Mouse (Mus musculus) urinary bladder, adult 2 months (tissue): Measurements from ENCODE around the gene Suz12. TPM values are rescaled to one million over a fixed set of nuclear protein-coding genes. Genes with fewer than 3 reads are reported as not detected.
"Not testable (repeated sequence)": the region's sequence is repeated elsewhere in the genome, so short reads cannot be mapped to it uniquely, and the experiment has no call there.

ENCODE experiments used
- DNase-seq: peaks from one replicate; pipeline ENCODE4 v3.0.0; 2022; ENCODE audit warnings: low spot score
- polyA plus RNA-seq: library from polyadenylated mRNA; depleted of rRNA; stranded (reverse); fragments of >200 nt; gene quantifications from 2 replicates; pipeline ENCODE4 v1.2.3, GENCODE M21; 2012; rRNA removed

Suz12 gene
- 18.9 and 19.6 TPM in 2 replicates for polyA plus RNA-seq

DNA sequence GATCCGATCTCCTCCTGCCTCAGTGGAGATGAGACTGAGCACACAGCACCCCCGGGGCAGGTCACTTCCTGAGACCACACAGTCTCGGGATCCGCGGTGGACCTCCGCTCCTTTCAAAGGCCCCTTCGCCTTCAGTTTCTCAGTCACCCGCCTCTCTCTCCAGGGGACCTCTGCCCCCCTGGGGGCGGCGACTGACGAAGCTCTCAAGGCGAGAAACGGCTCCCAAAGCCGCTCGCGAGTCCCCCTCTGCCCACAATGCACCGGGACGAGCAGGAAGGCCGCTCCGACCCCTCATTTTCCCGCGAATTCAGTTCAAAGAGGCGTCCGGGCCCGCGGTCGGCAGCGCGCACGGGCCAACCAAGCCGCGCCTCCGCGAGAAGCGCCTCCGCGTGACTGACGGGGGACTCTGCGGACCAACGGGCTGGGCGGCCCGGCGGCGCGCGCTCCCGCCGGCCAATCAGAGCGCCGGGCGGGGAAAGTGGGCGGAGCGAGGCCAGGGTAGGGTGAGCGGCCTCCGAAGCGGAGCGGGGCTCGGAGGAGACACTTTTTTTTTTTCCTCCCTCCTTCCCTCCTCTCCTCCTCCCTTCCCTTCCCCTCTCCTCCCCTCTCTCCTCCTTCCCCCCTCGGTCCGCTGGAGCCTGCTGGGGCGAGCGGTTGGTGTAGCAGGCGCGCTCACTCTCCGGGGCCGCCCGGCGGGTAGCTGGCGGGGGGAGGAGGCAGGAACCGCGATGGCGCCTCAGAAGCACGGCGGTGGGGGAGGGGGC lies at the start of gene Suz12:
Gene Suz12 (plus strand): TSS at position 515 of the 764 bp plus-strand sequence.
- peak; percentile 89 for DNase-seq

- no peak for DNase-seq
These were observed 49.8 kb upstream of the Suz12 start for GRCm38 (mm10) chr11:79943136-79943535.

- DNase-seq, result no peak
These were observed 49.3 kb upstream of the Suz12 start for GRCm38 (mm10) chr11:79943601-79944000.

- no peak for DNase-seq
These were observed 45.6 kb upstream of the Suz12 start for GRCm38 (mm10) chr11:79947265-79947664.

GRCm38 (mm10) chr11:79961346-79962124 lies 31.4 kb upstream of the Suz12 start:
- DNase-seq, result no peak

- peak; percentile 94 for DNase-seq
These were observed 30.6 kb upstream of the Suz12 start, which contains the start of gene Utp6 for GRCm38 (mm10) chr11:79962125-79962876. Gene Utp6 (minus strand): TSS chr11:79962390.

GRCm38 (mm10) chr11:79962877-79963183 lies 30.1 kb upstream of the Suz12 start:
- DNase-seq, result no peak

DNA sequence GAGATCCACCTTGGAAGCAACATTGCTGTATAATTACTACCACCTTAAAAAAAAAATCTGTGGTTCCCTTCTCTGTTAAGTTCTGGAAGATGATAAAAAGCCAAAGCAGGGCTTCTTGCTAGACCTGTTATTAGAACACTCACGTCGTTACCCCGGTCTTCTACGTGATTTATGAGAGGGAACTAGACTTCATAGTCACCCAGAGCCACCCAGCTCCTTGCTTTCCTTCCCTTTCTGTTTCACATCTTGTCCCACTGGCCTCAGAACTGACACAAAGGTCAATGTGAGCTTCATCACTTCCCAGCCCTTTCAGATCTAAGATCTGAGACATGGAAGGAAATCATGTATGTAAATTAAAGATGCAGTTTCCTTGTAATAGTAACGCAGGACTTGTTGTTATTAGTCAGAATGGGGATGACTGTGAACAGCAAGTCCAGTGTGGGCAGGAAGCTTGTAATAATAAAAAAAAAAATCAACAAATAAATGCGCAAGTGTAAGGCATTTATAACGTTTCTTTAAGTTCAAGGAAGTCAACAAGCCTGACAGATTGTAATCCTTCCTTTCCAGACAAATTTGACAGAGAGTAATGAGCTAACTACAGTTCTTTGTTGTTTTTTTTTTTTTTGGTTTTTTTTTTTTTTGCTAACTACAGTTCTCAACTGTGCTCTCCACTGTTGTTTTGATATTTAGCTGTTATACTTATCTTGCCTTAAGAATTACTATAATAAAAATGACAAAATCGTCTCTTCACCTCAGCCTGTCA lies 29.5 kb upstream of the Suz12 start:
- DNase-seq, result no peak

DNA sequence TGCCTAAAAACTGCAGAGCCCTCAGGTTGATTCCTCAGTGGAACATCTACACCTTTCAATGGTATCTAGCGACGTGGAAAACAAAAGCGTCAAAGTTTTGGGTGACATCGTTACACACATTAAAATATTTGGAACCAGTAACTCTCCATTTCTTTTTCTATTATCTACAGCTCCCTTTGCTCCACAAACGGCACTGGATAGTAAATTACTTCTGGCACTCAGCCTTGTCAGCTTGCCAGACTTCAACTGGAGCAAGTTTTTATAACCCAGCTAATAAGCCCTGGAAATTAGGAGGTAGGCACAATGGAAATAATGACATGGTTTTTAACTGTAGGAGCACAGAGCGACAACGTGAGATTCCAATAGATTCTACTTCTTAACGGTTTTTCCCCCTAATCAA lies 27.0 kb upstream of the Suz12 start:
- DNase-seq, result no peak

- no peak for DNase-seq
These were observed 25.2 kb upstream of the Suz12 start for GRCm38 (mm10) chr11:79967752-79968151.

- DNase-seq, result no peak
These were observed 19.8 kb upstream of the Suz12 start for GRCm38 (mm10) chr11:79973133-79973532.

- peak; percentile 22 for DNase-seq
These were observed 19.1 kb upstream of the Suz12 start for GRCm38 (mm10) chr11:79973626-79974476.

- no peak for DNase-seq
These were observed 17.5 kb upstream of the Suz12 start for GRCm38 (mm10) chr11:79975377-79975776.

DNA sequence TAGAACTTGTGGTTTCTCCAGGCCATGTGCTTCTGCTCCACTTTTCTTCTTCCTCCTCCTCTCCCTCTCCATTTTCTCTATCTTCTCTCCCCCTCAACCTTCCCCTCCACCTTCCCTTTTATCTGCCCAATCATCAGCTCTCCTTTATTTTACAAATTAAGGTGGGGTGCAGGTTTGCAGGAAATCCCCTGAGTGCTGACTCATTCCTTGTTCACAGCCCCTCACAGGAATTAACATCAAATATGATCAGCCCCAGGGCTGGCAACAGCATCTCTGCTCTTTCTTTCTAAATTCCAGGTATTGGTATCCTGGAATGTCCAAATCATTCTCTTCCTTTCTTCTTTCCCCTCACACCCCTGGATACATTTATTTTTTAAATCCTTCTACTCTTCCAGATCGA lies 16.7 kb upstream of the Suz12 start:
- DNase-seq, result no peak

DNA sequence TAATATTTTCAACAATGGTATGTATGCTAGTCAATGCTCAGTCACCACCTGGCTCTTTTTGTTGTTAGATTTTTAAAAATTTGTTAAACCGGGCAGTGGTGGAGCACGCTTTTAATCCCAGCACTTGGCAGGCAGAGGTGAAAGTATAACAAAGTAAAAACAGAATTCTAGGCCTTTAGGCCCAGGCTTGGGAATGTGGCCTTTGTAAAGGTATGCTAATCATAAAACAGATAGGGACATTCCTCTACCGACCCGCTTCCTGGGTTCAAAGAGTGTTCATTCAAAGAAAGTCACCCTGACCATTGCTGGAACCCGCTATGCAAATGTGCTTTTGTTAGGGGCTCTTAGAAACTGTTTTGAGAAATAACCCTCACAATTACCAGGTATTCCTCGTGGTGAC lies 16.3 kb upstream of the Suz12 start:
- DNase-seq, result not testable (repeated sequence)

- not testable (repeated sequence) for DNase-seq
These were observed 15.8 kb upstream of the Suz12 start for GRCm38 (mm10) chr11:79977061-79977460.

GRCm38 (mm10) chr11:79977747-79978146 lies 15.2 kb upstream of the Suz12 start:
- not testable (repeated sequence) for DNase-seq

- DNase-seq, result no peak
These were observed 6.0 kb upstream of the Suz12 start for GRCm38 (mm10) chr11:79986886-79987285.

GRCm38 (mm10) chr11:79987896-79988295 lies 5.0 kb upstream of the Suz12 start:
- DNase-seq, result no peak

DNA sequence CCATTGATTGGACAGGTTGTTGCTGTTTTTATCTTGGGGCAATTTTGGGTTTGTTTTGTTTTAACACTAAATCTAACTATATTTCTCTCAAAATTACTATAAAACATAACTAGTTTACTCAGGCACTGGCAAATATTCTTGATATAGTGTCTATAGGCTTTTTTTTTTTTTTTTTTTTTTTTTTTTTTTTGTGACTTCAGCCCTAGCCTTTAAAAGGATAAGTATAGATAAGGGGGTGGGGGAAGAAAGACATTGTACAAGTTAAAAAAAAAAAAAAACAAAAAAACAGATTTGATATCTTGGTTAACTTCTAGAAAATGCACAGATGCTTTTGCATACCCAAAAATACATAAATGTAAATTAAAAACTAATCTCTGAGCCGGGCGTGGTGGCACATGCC lies 2.8 kb upstream of the Suz12 start:
- no peak for DNase-seq

DNA sequence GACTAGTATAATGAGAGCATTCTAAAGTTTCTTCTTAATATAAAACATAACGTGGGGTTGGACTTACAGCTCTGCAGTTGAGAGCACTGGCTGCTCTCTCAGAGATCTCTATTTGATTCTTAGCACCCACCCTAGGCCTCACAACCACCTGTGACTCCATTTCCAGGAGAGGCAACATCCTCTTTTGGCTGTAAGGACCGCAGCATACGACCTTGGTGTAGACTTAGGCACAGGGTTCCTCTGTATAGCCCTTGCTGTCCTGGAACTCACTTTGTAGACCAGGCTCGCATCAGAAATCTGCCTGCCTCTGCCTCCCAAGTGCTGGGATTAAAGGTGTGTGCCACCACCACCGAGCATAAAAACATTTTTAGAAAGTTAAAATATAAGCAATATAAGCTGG lies 1.3 kb upstream of the Suz12 start:
- DNase-seq, result no peak
